Mouse (Mus musculus): Measurements from ENCODE around the gene Sprr2h. TPM values are rescaled to one million over a fixed set of nuclear protein-coding genes. Genes with fewer than 3 reads are reported as not detected.

Sprr2h gene
- polyA plus RNA-seq, 1 experiment from 2014 or later: not detected

DNA sequence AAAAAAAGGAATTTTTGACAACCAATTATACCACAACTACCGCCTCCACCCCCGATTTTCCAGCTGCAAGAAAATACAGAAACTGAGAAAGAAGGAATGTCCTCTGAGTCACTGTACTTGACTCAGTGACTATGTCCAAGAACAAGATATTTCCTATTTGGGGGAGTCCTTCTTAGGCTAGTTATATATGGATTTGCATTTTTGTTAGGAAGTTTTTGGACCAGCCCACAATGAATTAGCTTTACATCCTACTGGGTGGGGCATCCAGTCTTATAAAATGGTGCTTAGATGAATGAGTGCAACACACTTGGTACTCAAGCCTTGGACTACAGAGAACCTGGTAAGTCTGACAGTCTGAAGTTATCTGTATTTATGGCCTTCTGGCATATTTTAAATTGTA is 46.8 kb downstream of the Sprr2h start, which contains the start of gene Sprr2k:
Gene Sprr2k, plus strand, starts transcription at position 301 of the 400 bp plus-strand sequence.
- no peak for TF ChIP-seq CTCF (IDR thresholded peaks at IDR 0.05)
- in situ Hi-C loops (cut with MboI; ENCODE audit: low pct_unique_long_range_greater_than_20kb): no loop called here
- ATAC-seq: no peak
- no peaks in the 10 kb centered on the region for H3K27me3 ChIP-seq
- no peak for DNase-seq (ENCODE audit: low read depth, low spot score)
- POLR2A ChIA-PET: no interaction called here
- CTCF ChIA-PET: interaction anchor here (1.1 kb wide), 1 partner anchor 13 kb away, joined by 3 read pairs; no protein-coding TSS in a partner anchor

Other genes starting within 250 kb of the Sprr2h start
- not detected for gene Lelp1, start 242.9 kb upstream of the Sprr2h start, polyA plus RNA-seq (2021)
- gene Sprr2a1, start 169.9 kb upstream of the Sprr2h start, polyA plus RNA-seq (2021): not detected
- gene Sprr2a2, start 169.8 kb upstream of the Sprr2h start, polyA plus RNA-seq (2021): 0.19 TPM
- gene Sprr2a3, start 100.3 kb upstream of the Sprr2h start, polyA plus RNA-seq (2021): not detected
- not detected for gene Sprr2b, start 69.1 kb upstream of the Sprr2h start, polyA plus RNA-seq (2021)
- not detected for gene Sprr2d, start 46.5 kb upstream of the Sprr2h start, polyA plus RNA-seq (2021)
- gene Sprr2e, start 33.5 kb upstream of the Sprr2h start, polyA plus RNA-seq (2021): not detected
- gene Sprr2f, start 20.5 kb upstream of the Sprr2h start, polyA plus RNA-seq (2021): not detected
- not detected for gene Sprr2i, start 22.3 kb downstream of the Sprr2h start, polyA plus RNA-seq (2021)
- not detected for gene Sprr2j-ps, start 32.4 kb downstream of the Sprr2h start, polyA plus RNA-seq (2021)
- 11.3 TPM for gene Gm9774, start 43.7 kb downstream of the Sprr2h start, polyA plus RNA-seq (2021)
- gene Sprr2k, start 46.9 kb downstream of the Sprr2h start, polyA plus RNA-seq (2021): not detected
- gene Sprr1b, start 53.1 kb downstream of the Sprr2h start, polyA plus RNA-seq (2021): 0.19 TPM
- gene Sprr3, start 73.0 kb downstream of the Sprr2h start, polyA plus RNA-seq (2021): not detected
- gene Sprr1a, start 100.2 kb downstream of the Sprr2h start, polyA plus RNA-seq (2021): 14.1 TPM
- not detected for gene Sprr4, start 114.8 kb downstream of the Sprr2h start, polyA plus RNA-seq (2021)
- not detected for gene 2310046K23Rik, start 148.8 kb downstream of the Sprr2h start, polyA plus RNA-seq (2021)
- gene Ivl, start 188.1 kb downstream of the Sprr2h start, polyA plus RNA-seq (2021): not detected
- gene Smcp, start 203.3 kb downstream of the Sprr2h start, polyA plus RNA-seq (2021): not detected
- gene 2210017I01Rik, start 221.8 kb downstream of the Sprr2h start, polyA plus RNA-seq (2021): not detected
- gene Lce6a, start 236.0 kb downstream of the Sprr2h start, polyA plus RNA-seq (2021): not detected

Measured in Patski (cell line).